Mouse (Mus musculus): ENCODE results near the gene Tti1. TPM values are rescaled to one million over a fixed set of nuclear protein-coding genes. Genes with fewer than 3 reads are reported as not detected.
A peak's percentile ranks its signal among the peaks of the same experiment; 100 is the strongest.

The Tti1 gene
- total RNA-seq, 2 experiments from 2014 or later, result 19.8 to 23.1 TPM

- no peak for DNase-seq
These were observed 53.4 kb downstream of the Tti1 start for GRCm38 (mm10) chr2:157974604-157975501.

GRCm38 (mm10) chr2:157970669-157971068, 57.6 kb downstream of the Tti1 start:
- DNase-seq, result peak; percentile 66 to 73

- DNase-seq, result no peak
These were observed 58.1 kb downstream of the Tti1 start for GRCm38 (mm10) chr2:157970124-157970523.

GRCm38 (mm10) chr2:157967856-157968255, 60.4 kb downstream of the Tti1 start:
- DNase-seq, result no peak

GRCm38 (mm10) chr2:157957707-157958108, 70.5 kb downstream of the Tti1 start:
- DNase-seq, result no peak

GRCm38 (mm10) chr2:157953978-157954377, 74.3 kb downstream of the Tti1 start:
- DNase-seq, result no peak

- DNase-seq, result no peak
These were observed 83.9 kb downstream of the Tti1 start for GRCm38 (mm10) chr2:157944156-157944893.

GRCm38 (mm10) chr2:157943514-157944155, 84.6 kb downstream of the Tti1 start:
- DNase-seq, result peak; percentile 75 to 85

- DNase-seq, result no peak
These were observed 87.5 kb downstream of the Tti1 start for GRCm38 (mm10) chr2:157940586-157941185.

GRCm38 (mm10) chr2:157936676-157937075, 91.6 kb downstream of the Tti1 start:
- DNase-seq, result no peak

GRCm38 (mm10) chr2:157935444-157936171, 92.6 kb downstream of the Tti1 start:
- DNase-seq, result no peak

GRCm38 (mm10) chr2:157932655-157933054, 95.6 kb downstream of the Tti1 start:
- DNase-seq, result no peak

Other genes with a start within 250 kb of the Tti1 start
- gene Vstm2l, start 113.8 kb downstream of the Tti1 start, total RNA-seq (2021), result 1 to 10 TPM; 1.6 to 1.8 TPM
- gene Rprd1b, start 64 bp upstream of the Tti1 start, total RNA-seq (2021), result 10 to 100 TPM; 29.2 to 37.1 TPM
- 10 to 100 TPM; 44.6 to 85.9 TPM for gene Tgm2, start 118.0 kb upstream of the Tti1 start, total RNA-seq (2021)
- gene D630003M21Rik, start 200.8 kb upstream of the Tti1 start, total RNA-seq (2021), result 1 to 10 TPM; 1.7 TPM
- gene Bpi, start 229.7 kb upstream of the Tti1 start, total RNA-seq (2021), result not detected

Data from adrenal gland, postnatal 36 days (tissue).